Mouse (Mus musculus): ENCODE results near the gene Lipf. TPM values are rescaled to one million over a fixed set of nuclear protein-coding genes. Genes with fewer than 3 reads are reported as not detected.

The Lipf gene
- not detected for polyA plus RNA-seq (2021)

GRCm38 (mm10) chr19:33960887-33961286, at the start of gene Lipf:
Gene Lipf, plus strand, starts transcription at chr19:33961187.
- POLR2A ChIA-PET = no interaction called here
- DNase-seq (ENCODE audit: low read depth, low spot score) = no peak
- TF ChIP-seq CTCF (IDR thresholded peaks at IDR 0.05) = no peak
- ATAC-seq = no peak
- peaks cover 28% of the 10 kb centered on the region for H3K27me3 ChIP-seq
- in situ Hi-C loops (cut with MboI; ENCODE audit: low pct_unique_long_range_greater_than_20kb) = no loop called here
- CTCF ChIA-PET = interaction anchor here (0.7 kb wide), 1 partner anchor 1893 kb away, joined by 3 read pairs; no protein-coding TSS in a partner anchor

DNA sequence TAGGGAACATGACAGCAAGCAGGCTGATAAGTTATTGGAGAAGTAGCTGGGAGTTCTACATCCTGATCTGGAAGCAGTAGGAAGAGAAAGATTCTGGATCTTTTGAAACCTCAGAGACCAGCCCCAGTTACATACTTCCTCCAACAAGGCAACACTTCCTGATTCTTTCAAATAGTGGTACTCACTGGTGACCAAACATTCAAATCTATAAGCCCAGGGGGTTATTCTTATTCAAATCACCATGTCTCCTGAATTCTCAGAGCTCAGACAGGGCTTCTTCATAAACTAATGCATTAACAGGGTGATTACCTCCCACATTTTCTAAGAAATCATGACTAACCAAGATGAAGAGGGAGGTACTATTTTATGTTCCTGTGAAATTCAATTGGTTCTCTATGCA, 36.9 kb upstream of the Lipf start:
- ATAC-seq (no peak), DNase-seq (ENCODE audit: low read depth, low spot score) (no peak)
- TF ChIP-seq CTCF (IDR thresholded peaks at IDR 0.05) = no peak
- POLR2A ChIA-PET = no interaction called here
- in situ Hi-C loops (cut with MboI; ENCODE audit: low pct_unique_long_range_greater_than_20kb) = no loop called here
- peaks cover 34% of the 10 kb centered on the region for H3K27me3 ChIP-seq
- CTCF ChIA-PET = no interaction called here

- peaks cover 53% of the 10 kb centered on the region for H3K27me3 ChIP-seq
- no peak for DNase-seq (ENCODE audit: low read depth, low spot score)
- POLR2A ChIA-PET = no interaction called here
Measured at GRCm38 (mm10) chr19:33979007-33979406, 18.0 kb downstream of the Lipf start.

GRCm38 (mm10) chr19:33983043-33983442, 22.1 kb downstream of the Lipf start:
- TF ChIP-seq CTCF (IDR thresholded peaks at IDR 0.05) = no peak
- in situ Hi-C loops (cut with MboI; ENCODE audit: low pct_unique_long_range_greater_than_20kb) = no loop called here
- ATAC-seq (no peak), DNase-seq (ENCODE audit: low read depth, low spot score) (no peak)
- H3K27me3 ChIP-seq = peaks cover 46% of the 10 kb centered on the region
- POLR2A ChIA-PET = no interaction called here
- CTCF ChIA-PET = no interaction called here

More at GRCm38 (mm10) chr19:33979007-33979406, 18.0 kb downstream of the Lipf start:
- CTCF ChIA-PET = interaction anchor here (0.6 kb wide), 1 partner anchor 1061 kb away, joined by 3 read pairs; no protein-coding TSS in a partner anchor
- in situ Hi-C loops (cut with MboI; ENCODE audit: low pct_unique_long_range_greater_than_20kb) = no loop called here
- peak; percentile 54 for ATAC-seq
- TF ChIP-seq CTCF (IDR thresholded peaks at IDR 0.05) = peak; percentile 68

DNA sequence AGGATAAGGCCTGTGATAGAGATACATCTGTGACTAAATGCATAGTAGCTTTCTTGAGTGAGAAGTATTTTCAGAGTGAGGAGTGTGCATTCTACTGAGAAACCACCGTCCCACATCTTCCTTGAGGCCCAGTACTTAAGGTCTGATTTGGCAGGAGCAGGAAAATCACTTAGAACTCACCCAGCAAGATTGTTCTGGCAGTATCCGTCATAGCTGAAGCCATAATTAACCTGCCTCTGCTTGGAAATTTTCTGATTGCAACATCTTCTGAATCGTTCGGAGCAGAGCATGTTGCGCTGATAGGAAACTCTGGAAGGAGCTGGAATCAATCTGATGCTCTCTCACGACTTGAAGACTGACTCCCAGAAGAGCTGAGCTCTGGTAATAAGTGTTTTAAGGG, 47.0 kb downstream of the Lipf start, which contains the start of gene Lipk:
Gene Lipk, plus strand, starts transcription at position 289 of the 400 bp plus-strand sequence.
- ChIA-PET CTCF (no interaction called here), POLR2A (no interaction called here)
- in situ Hi-C loops (cut with MboI; ENCODE audit: low pct_unique_long_range_greater_than_20kb) = no loop called here
- H3K27me3 ChIP-seq = peaks cover 54% of the 10 kb centered on the region
- no peak for ATAC-seq
- DNase-seq (ENCODE audit: low read depth, low spot score) = no peak
- no peak for TF ChIP-seq CTCF (IDR thresholded peaks at IDR 0.05)

DNA sequence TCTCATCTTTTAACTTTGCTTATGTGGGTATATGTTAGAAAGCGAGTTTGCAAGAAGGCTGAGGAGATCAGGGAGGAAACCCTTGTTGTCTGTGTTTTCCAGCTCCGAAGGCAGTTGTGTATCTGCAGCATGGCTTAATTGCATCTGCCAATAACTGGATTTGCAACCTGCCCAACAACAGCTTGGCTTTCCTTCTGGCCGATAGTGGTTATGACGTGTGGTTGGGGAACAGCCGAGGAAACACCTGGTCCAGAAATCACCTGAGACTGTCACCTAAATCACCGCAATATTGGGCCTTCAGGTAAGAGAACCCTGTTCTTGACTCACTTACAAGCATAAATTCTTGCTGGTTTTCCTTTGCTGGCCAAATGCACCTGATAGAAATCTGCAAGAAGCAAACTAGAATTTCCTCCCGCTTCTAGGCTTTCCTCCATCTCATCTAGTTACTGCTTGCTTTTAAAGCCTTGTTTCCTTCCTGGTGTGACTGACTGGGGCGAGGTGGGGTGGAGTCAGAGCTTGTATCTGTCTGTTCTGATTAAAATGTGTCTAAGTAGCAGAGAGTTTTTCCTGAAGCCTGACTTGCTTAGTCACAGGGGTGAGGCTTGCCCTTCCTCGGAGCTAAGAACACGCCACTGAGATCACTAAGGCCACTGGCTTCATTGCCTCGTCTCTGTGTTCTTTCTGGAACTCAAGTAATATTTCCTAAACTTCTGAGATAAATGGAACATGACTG, 60.6 kb downstream of the Lipf start:
- in situ Hi-C loops (cut with MboI; ENCODE audit: low pct_unique_long_range_greater_than_20kb) = no loop called here
- peaks cover 34% of the 10 kb centered on the region for H3K27me3 ChIP-seq
- CTCF ChIA-PET = no interaction called here
- POLR2A ChIA-PET = no interaction called here
- no peak for TF ChIP-seq CTCF (IDR thresholded peaks at IDR 0.05)
- ATAC-seq (no peak), DNase-seq (ENCODE audit: low read depth, low spot score) (no peak)

DNA sequence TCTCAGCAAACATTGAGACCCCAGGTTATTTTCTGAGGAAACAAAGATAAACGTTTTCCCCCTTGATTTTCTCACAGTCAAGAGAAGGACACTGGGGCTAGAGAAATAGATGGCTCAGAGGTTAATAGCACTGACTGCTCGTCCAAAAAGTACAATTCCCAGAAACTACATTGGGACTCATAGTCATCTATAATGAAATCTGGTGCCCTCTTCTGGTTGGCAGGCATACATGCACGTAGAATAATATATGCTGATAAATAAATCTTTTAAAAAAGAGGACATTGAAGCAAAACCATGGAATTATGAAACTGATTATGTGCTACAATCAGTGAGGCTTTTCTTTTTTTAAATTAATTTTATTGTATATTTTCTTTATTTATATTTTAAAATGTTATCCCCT, 61.8 kb downstream of the Lipf start:
- CTCF ChIA-PET = no interaction called here
- POLR2A ChIA-PET = no interaction called here
- H3K27me3 ChIP-seq = peaks cover 26% of the 10 kb centered on the region
- ATAC-seq (no peak), DNase-seq (ENCODE audit: low read depth, low spot score) (no peak)
- TF ChIP-seq CTCF (IDR thresholded peaks at IDR 0.05) = peak; percentile 54
- in situ Hi-C loops (cut with MboI; ENCODE audit: low pct_unique_long_range_greater_than_20kb) = no loop called here

Other genes starting within 250 kb of the Lipf start
- not detected for gene Lipo2, start 209.8 kb upstream of the Lipf start, polyA plus RNA-seq (2021)
- gene Lipo3, start 199.2 kb upstream of the Lipf start, polyA plus RNA-seq (2021) = 0.04 TPM
- gene Lipo1, start 173.7 kb upstream of the Lipf start, polyA plus RNA-seq (2021) = not detected
- not detected for gene Lipk, start 47.1 kb downstream of the Lipf start, polyA plus RNA-seq (2021)
- gene Lipn, start 106.2 kb downstream of the Lipf start, polyA plus RNA-seq (2021) = not detected
- gene Lipm, start 139.7 kb downstream of the Lipf start, polyA plus RNA-seq (2021) = not detected
- 0.05 TPM for gene Ankrd22, start 204.9 kb downstream of the Lipf start, polyA plus RNA-seq (2021)
- 21.6 TPM for gene Stambpl1, start 231.0 kb downstream of the Lipf start, polyA plus RNA-seq (2021)

Measured in Patski (cell line).